Mouse (Mus musculus): ENCODE measurements around the gene Pld2. TPM values are rescaled to one million over a fixed set of nuclear protein-coding genes. Genes with fewer than 3 reads are reported as not detected.

Gene Pld2
- polyA plus RNA-seq, 1 experiment from 2014 or later, result 4.8 TPM

- 92% methylated on average over 9 of the region's 9 CpGs for WGBS
- Histone ChIP-seq H3K36me3 (ENCODE audit: control insufficient read depth, insufficient read depth, low read length) (peaks cover 93% of the 10 kb centered on the region), H3K4me2 (ENCODE audit: low read length) (no peak overlapping the region), H3K27me3 (replicated peaks; ENCODE audit: control insufficient read depth, insufficient read depth, low read length) (no peaks in the 10 kb centered on the region), H3K9ac (ENCODE audit: low read length) (no peak overlapping the region), H3K4me3 (ENCODE audit: low read depth, low read length) (no peak overlapping the region), H3K4me1 (ENCODE audit: control insufficient read depth, insufficient read depth, low read length) (no peaks in the 10 kb centered on the region), H3K27ac (ENCODE audit: low read depth, low read length) (no peak overlapping the region), H3K9me3 (replicated peaks; ENCODE audit: control insufficient read depth, low read length) (no peaks in the 10 kb centered on the region)
- no peak for ATAC-seq
- no peak for DNase-seq (ENCODE audit: low spot score)
Observed at GRCm38 (mm10) chr11:70607611-70608010, 67.7 kb downstream of the Pld2 start.

Other genes with a start within 250 kb of the Pld2 start
- not detected in 2 replicates for gene Alox12e, start 217.4 kb upstream of the Pld2 start, polyA plus RNA-seq (2014; fragmentation: Nextera tagmentation; extraction: Ambion mirVana)
- gene Alox15, start 188.0 kb upstream of the Pld2 start, polyA plus RNA-seq (2014; fragmentation: Nextera tagmentation; extraction: Ambion mirVana), result not detected in 2 replicates
- 21.4 and 32.5 TPM in 2 replicates for gene Pelp1, start 130.0 kb upstream of the Pld2 start, polyA plus RNA-seq (2014; fragmentation: Nextera tagmentation; extraction: Ambion mirVana)
- 47.4 and 49.2 TPM in 2 replicates for gene Arrb2, start 107.4 kb upstream of the Pld2 start, polyA plus RNA-seq (2014; fragmentation: Nextera tagmentation; extraction: Ambion mirVana)
- 49.2 and 54.3 TPM in 2 replicates for gene Med11, start 88.1 kb upstream of the Pld2 start, polyA plus RNA-seq (2014; fragmentation: Nextera tagmentation; extraction: Ambion mirVana)
- 0.19 and 0.42 TPM in 2 replicates for gene Zmynd15, start 80.6 kb upstream of the Pld2 start, polyA plus RNA-seq (2014; fragmentation: Nextera tagmentation; extraction: Ambion mirVana)
- gene Cxcl16, start 80.1 kb upstream of the Pld2 start, polyA plus RNA-seq (2014; fragmentation: Nextera tagmentation; extraction: Ambion mirVana), result 1.5 and 1.9 TPM in 2 replicates
- 1.1 and 3.4 TPM in 2 replicates for gene Tm4sf5, start 34.8 kb upstream of the Pld2 start, polyA plus RNA-seq (2014; fragmentation: Nextera tagmentation; extraction: Ambion mirVana)
- 0.37 TPM in 1 of 2 replicates, not detected in the other for gene Vmo1, start 25.4 kb upstream of the Pld2 start, polyA plus RNA-seq (2014; fragmentation: Nextera tagmentation; extraction: Ambion mirVana)
- 0.42 TPM in 1 of 2 replicates, not detected in the other for gene Gltpd2, start 20.9 kb upstream of the Pld2 start, polyA plus RNA-seq (2014; fragmentation: Nextera tagmentation; extraction: Ambion mirVana)
- gene Psmb6, start 14.7 kb upstream of the Pld2 start, polyA plus RNA-seq (2014; fragmentation: Nextera tagmentation; extraction: Ambion mirVana), result 841 and 1,034 TPM in 2 replicates
- gene Gm40193, start 7.1 kb upstream of the Pld2 start, polyA plus RNA-seq (2014; fragmentation: Nextera tagmentation; extraction: Ambion mirVana), result not detected in 2 replicates
- 10.4 and 13.6 TPM in 2 replicates for gene Mink1, start 22.8 kb downstream of the Pld2 start, polyA plus RNA-seq (2014; fragmentation: Nextera tagmentation; extraction: Ambion mirVana)
- gene 4930544D05Rik, start 75.8 kb downstream of the Pld2 start, polyA plus RNA-seq (2014; fragmentation: Nextera tagmentation; extraction: Ambion mirVana), result not detected in 2 replicates
- not detected in 2 replicates for gene Chrne, start 79.2 kb downstream of the Pld2 start, polyA plus RNA-seq (2014; fragmentation: Nextera tagmentation; extraction: Ambion mirVana)
- 0.17 and 0.22 TPM in 2 replicates for gene Gp1ba, start 99.1 kb downstream of the Pld2 start, polyA plus RNA-seq (2014; fragmentation: Nextera tagmentation; extraction: Ambion mirVana)
- 105 and 118 TPM in 2 replicates for gene Rnf167, start 107.2 kb downstream of the Pld2 start, polyA plus RNA-seq (2014; fragmentation: Nextera tagmentation; extraction: Ambion mirVana)
- gene Slc25a11, start 107.4 kb downstream of the Pld2 start, polyA plus RNA-seq (2014; fragmentation: Nextera tagmentation; extraction: Ambion mirVana), result 165 and 190 TPM in 2 replicates
- 793 and 798 TPM in 2 replicates for gene Pfn1, start 114.6 kb downstream of the Pld2 start, polyA plus RNA-seq (2014; fragmentation: Nextera tagmentation; extraction: Ambion mirVana)
- gene Eno3, start 117.1 kb downstream of the Pld2 start, polyA plus RNA-seq (2014; fragmentation: Nextera tagmentation; extraction: Ambion mirVana), result 5.7 and 5.9 TPM in 2 replicates
- gene Spag7, start 129.4 kb downstream of the Pld2 start, polyA plus RNA-seq (2014; fragmentation: Nextera tagmentation; extraction: Ambion mirVana), result 65.4 and 83.9 TPM in 2 replicates
- 8.7 and 14.9 TPM in 2 replicates for gene Camta2, start 148.0 kb downstream of the Pld2 start, polyA plus RNA-seq (2014; fragmentation: Nextera tagmentation; extraction: Ambion mirVana)
- 0.75 and 1.1 TPM in 2 replicates for gene Inca1, start 160.1 kb downstream of the Pld2 start, polyA plus RNA-seq (2014; fragmentation: Nextera tagmentation; extraction: Ambion mirVana)
- 4.6 and 4.7 TPM in 2 replicates for gene Kif1c, start 160.5 kb downstream of the Pld2 start, polyA plus RNA-seq (2014; fragmentation: Nextera tagmentation; extraction: Ambion mirVana)
- gene Zfp3, start 224.1 kb downstream of the Pld2 start, polyA plus RNA-seq (2014; fragmentation: Nextera tagmentation; extraction: Ambion mirVana), result 14.9 and 16.2 TPM in 2 replicates

All from forebrain, embryonic 14.5 days (tissue).